Mouse (Mus musculus): ENCODE results near the gene Zfp346. TPM values are rescaled to one million over a fixed set of nuclear protein-coding genes. Genes with fewer than 3 reads are reported as not detected.

Gene Zfp346
- total RNA-seq (2012; rRNA removed), result 33.9 and 36.0 TPM in 2 replicates

DNA sequence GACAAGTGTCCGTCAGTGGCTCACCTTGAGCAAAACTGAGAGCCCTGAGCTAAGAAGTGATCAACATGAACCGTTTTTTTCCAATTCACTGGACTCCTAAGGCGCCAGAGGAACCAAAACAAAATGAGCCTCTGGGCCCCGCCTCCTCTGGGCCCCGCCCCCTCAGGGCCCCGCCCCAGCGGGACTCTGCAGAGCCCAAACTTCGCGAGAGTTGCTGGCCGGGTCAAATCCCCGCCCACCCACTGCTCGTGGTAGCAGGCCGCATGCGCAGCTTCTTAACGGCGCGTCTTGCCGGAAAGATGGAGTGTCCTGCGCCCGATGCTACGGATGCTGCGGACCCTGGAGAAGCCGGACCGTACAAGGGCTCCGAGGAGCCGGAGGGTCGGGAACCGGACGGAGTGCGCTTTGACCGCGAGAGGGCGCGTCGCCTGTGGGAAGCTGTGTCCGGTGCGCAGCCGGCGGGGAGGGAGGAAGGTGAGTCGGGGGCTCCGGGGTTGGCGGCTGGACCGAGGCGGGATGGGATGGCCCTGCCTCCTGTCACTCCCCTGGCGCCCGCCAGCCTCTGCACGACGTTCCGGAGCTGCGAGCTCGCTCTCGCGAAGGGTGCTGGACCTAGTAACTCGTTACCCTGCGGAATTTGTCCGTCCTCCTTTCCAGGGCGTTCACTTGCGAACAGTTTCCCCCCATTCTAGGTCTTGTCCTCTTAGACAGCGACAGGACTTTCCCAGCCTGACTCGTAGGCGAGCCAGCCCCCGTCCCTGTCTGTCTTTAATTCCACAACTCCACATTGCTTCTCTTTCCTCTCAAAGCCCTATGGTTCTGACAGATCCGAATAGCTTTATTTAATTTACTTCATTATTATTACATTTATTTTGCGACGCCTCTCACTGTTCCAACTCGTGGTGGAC, at the start of gene Zfp346:
Zfp346 (plus strand) TSS at position 267 of the 908 bp plus-strand sequence.
- Histone ChIP-seq H3K4me1 (ENCODE audit: control insufficient read depth in 2 of 2, insufficient read depth in 2 of 2, low read length in 2 of 2, poor library complexity in 1 of 2) (peaks cover 1 to 4% of the 10 kb centered on the region in 2 experiments; a peak in 1 of 4 replicates), H3K9me3 (ENCODE audit: control insufficient read depth, insufficient read depth, low read depth, low read length) (no peaks in the 10 kb centered on the region), H3K27ac (ENCODE audit: insufficient read depth, low read depth, low read length, poor library complexity, severe bottlenecking) (no peak within 1 kb of the TSS), H3K9ac (ENCODE audit: insufficient read depth, low read depth, low read length, poor library complexity, severe bottlenecking) (peak within 1 kb of the TSS; percentile 86), H3K4me3 (ENCODE audit: insufficient read depth in 1 of 2, low read depth in 1 of 2, low read length in 2 of 2, poor library complexity in 1 of 2, severe bottlenecking in 1 of 2) (peak within 1 kb of the TSS; percentile 77 to 94), H3K36me3 (ENCODE audit: control insufficient read depth, insufficient read depth, low read length, poor library complexity, severe bottlenecking) (peaks cover 8% of the 10 kb centered on the region; the same call in 1 of the 2 replicates)
- in situ Hi-C loops (cut with MboI; ENCODE audit: low sequenced_read_pairs in 2 of 2, unreplicated experiment in 2 of 2), result no loop called here
- peak; percentile 94 for DNase-seq (ENCODE audit: low read depth, low spot score)
- TF ChIP-seq HCFC1 (IDR thresholded peaks at IDR 0.05; ENCODE audit: borderline replicate concordance, insufficient read depth, low read length) (0 out of 2 replicates have a peak, but pooled peaks have one; percentile 33), ZC3H11A (IDR thresholded peaks at IDR 0.05; ENCODE audit: borderline replicate concordance, low read depth, low read length) (no peak), MAFK (IDR thresholded peaks at IDR 0.05; ENCODE audit: insufficient read depth, low read depth, low read length) (no peak), CHD2 (IDR thresholded peaks at IDR 0.05; ENCODE audit: low read depth, low read length) (peak; percentile 94), ZNF384 (IDR thresholded peaks at IDR 0.05; ENCODE audit: low read depth, low read length) (no peak)

DNA sequence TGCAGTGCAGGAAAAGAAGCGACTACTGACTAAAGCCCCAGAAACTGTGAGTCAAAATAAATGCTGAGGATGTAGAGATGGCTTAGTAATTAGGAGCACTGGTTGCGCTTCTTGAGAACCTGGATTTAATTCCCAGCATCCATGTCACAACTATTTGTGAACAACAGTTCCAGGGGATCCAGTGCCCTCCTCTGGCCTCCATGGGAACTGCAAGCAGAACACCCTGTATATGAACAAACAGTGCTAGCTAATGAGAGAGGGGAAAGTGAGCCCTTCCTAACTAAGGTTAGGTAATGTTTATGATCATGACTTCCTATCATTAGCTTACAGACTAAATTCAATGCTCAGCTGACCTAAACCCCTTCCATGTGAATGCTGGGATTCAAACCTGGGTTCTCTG, 47.1 kb upstream of the Zfp346 start:
- in situ Hi-C loops (cut with MboI; ENCODE audit: low sequenced_read_pairs in 2 of 2, unreplicated experiment in 2 of 2), result no loop called here
- H3K4me3 ChIP-seq (ENCODE audit: insufficient read depth in 1 of 2, low read depth in 1 of 2, low read length in 2 of 2, poor library complexity in 1 of 2, severe bottlenecking in 1 of 2), result no peak overlapping the region
- TF ChIP-seq MAFK (IDR thresholded peaks at IDR 0.05; ENCODE audit: insufficient read depth, low read depth, low read length) (no peak), ZC3H11A (IDR thresholded peaks at IDR 0.05; ENCODE audit: borderline replicate concordance, low read depth, low read length) (peak; percentile 51; the same call in 1 of the 2 replicates), CHD2 (IDR thresholded peaks at IDR 0.05; ENCODE audit: low read depth, low read length) (no peak), ZNF384 (IDR thresholded peaks at IDR 0.05; ENCODE audit: low read depth, low read length) (no peak)
- no peaks in the 10 kb centered on the region for H3K9me3 ChIP-seq (ENCODE audit: control insufficient read depth, insufficient read depth, low read depth, low read length)
- no peak overlapping the region for H3K9ac ChIP-seq (ENCODE audit: insufficient read depth, low read depth, low read length, poor library complexity, severe bottlenecking)
- no peak overlapping the region for H3K27ac ChIP-seq (ENCODE audit: insufficient read depth, low read depth, low read length, poor library complexity, severe bottlenecking)
- H3K4me1 ChIP-seq (ENCODE audit: control insufficient read depth in 2 of 2, insufficient read depth in 2 of 2, low read length in 2 of 2, poor library complexity in 1 of 2), result no peaks in the 10 kb centered on the region
- H3K36me3 ChIP-seq (ENCODE audit: control insufficient read depth, insufficient read depth, low read length, poor library complexity, severe bottlenecking), result no peaks in the 10 kb centered on the region
- peak; percentile 41 for DNase-seq (ENCODE audit: low read depth, low spot score)

DNA sequence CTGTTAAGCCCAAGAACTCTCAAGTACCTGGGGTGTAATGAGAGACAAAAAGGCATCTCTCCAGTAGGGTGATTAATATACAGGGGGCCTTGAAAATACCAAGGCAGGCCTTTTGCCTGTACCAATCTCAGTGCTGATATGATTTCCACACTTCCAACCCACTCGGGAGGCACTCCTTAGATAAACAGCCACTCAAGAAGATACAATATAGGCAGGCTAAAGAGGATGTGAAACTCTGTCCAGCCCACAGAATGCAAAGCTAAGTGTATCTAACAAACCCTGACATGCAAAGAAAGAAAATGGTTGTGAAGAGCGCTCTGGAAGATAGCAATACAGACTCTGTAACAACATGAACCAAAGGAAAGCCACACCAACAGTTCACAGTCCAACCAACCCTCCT, 41.8 kb upstream of the Zfp346 start:
- Histone ChIP-seq H3K9ac (ENCODE audit: insufficient read depth, low read depth, low read length, poor library complexity, severe bottlenecking) (no peak overlapping the region), H3K4me3 (ENCODE audit: insufficient read depth in 1 of 2, low read depth in 1 of 2, low read length in 2 of 2, poor library complexity in 1 of 2, severe bottlenecking in 1 of 2) (no peak overlapping the region), H3K9me3 (ENCODE audit: control insufficient read depth, insufficient read depth, low read depth, low read length) (no peaks in the 10 kb centered on the region), H3K4me1 (ENCODE audit: control insufficient read depth in 2 of 2, insufficient read depth in 2 of 2, low read length in 2 of 2, poor library complexity in 1 of 2) (no peaks in the 10 kb centered on the region), H3K27ac (ENCODE audit: insufficient read depth, low read depth, low read length, poor library complexity, severe bottlenecking) (no peak overlapping the region), H3K36me3 (ENCODE audit: control insufficient read depth, insufficient read depth, low read length, poor library complexity, severe bottlenecking) (no peaks in the 10 kb centered on the region)
- in situ Hi-C loops (cut with MboI; ENCODE audit: low sequenced_read_pairs in 2 of 2, unreplicated experiment in 2 of 2), result loop anchor here in 1 of 2 experiments (10.0 kb wide), 1 partner anchor 268 kb away; no protein-coding TSS in a partner anchor
- DNase-seq (ENCODE audit: low read depth, low spot score), result no peak
- TF ChIP-seq ZNF384 (IDR thresholded peaks at IDR 0.05; ENCODE audit: low read depth, low read length) (no peak), CHD2 (IDR thresholded peaks at IDR 0.05; ENCODE audit: low read depth, low read length) (no peak), ZC3H11A (IDR thresholded peaks at IDR 0.05; ENCODE audit: borderline replicate concordance, low read depth, low read length) (no peak), HCFC1 (IDR thresholded peaks at IDR 0.05; ENCODE audit: borderline replicate concordance, insufficient read depth, low read length) (no peak), MAFK (IDR thresholded peaks at IDR 0.05; ENCODE audit: insufficient read depth, low read depth, low read length) (no peak)

DNA sequence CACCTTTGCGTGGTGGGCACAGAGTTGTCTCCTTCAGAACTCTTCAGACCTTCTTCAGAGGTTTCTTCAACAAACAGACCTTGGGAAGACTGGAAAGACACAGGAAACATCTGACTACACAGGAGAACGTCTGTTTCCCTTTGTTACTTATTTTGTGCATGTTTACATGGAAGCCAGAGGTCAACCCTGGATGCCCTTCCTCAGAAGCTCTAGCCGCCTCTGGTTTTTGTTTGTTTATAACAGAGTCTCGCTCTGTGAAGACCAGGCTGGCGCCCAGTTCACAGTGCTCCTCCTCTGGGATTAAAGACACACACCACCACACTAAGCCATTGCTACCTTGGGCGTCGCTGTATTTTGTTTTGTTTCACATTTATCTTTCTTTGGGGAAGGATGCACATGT, 35.4 kb upstream of the Zfp346 start:
- TF ChIP-seq ZC3H11A (IDR thresholded peaks at IDR 0.05; ENCODE audit: borderline replicate concordance, low read depth, low read length) (no peak), CHD2 (IDR thresholded peaks at IDR 0.05; ENCODE audit: low read depth, low read length) (no peak), HCFC1 (IDR thresholded peaks at IDR 0.05; ENCODE audit: borderline replicate concordance, insufficient read depth, low read length) (no peak), ZNF384 (IDR thresholded peaks at IDR 0.05; ENCODE audit: low read depth, low read length) (no peak), MAFK (IDR thresholded peaks at IDR 0.05; ENCODE audit: insufficient read depth, low read depth, low read length) (no peak)
- Histone ChIP-seq H3K27ac (ENCODE audit: insufficient read depth, low read depth, low read length, poor library complexity, severe bottlenecking) (no peak overlapping the region), H3K4me1 (ENCODE audit: control insufficient read depth in 2 of 2, insufficient read depth in 2 of 2, low read length in 2 of 2, poor library complexity in 1 of 2) (no peaks in the 10 kb centered on the region), H3K9ac (ENCODE audit: insufficient read depth, low read depth, low read length, poor library complexity, severe bottlenecking) (no peak overlapping the region), H3K4me3 (ENCODE audit: insufficient read depth in 1 of 2, low read depth in 1 of 2, low read length in 2 of 2, poor library complexity in 1 of 2, severe bottlenecking in 1 of 2) (no peak overlapping the region), H3K9me3 (ENCODE audit: control insufficient read depth, insufficient read depth, low read depth, low read length) (no peaks in the 10 kb centered on the region), H3K36me3 (ENCODE audit: control insufficient read depth, insufficient read depth, low read length, poor library complexity, severe bottlenecking) (no peaks in the 10 kb centered on the region; the same call in 1 of the 2 replicates)
- no peak for DNase-seq (ENCODE audit: low read depth, low spot score)
- in situ Hi-C loops (cut with MboI; ENCODE audit: low sequenced_read_pairs in 2 of 2, unreplicated experiment in 2 of 2), result loop anchor here in 1 of 2 experiments (10.0 kb wide), 1 partner anchor 275 kb away; no protein-coding TSS in a partner anchor
